Mouse (Mus musculus) heart, postnatal 0 days (tissue): ENCODE results near the gene Zbtb39.

ENCODE experiments used
- CTCF ChIP-seq: IDR thresholded peaks from 2 replicates; pipeline ENCODE4 v1.5.1; 2016; ENCODE audit warnings: antibody characterized with exemption, control low read depth, low read depth
- EP300 ChIP-seq: IDR thresholded peaks from 2 replicates; pipeline ENCODE4 v1.6.1; 2016; ENCODE audit warnings: antibody characterized with exemption, low read depth

DNA sequence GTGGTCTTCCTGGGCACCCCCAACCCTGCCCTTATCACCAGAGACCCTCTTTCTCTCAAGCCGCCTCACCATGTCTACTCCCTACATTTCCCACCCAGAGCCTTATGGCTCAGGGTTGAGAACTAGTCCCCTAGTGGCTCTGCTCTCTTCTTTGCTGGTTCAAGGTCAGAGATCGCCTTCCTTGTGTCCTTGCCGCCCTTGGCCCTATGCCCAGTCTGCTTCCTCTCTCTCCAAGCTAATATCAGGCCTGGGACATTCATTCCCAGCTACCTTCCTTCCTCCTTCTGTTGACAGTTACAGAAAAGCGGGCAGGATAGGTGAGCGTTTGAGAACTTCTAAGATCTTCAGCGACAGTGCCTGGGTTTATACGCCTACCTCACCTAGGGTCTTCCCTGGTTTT lies 31.6 kb upstream of the Zbtb39 start:
- TF ChIP-seq CTCF: no peak; the same call in 1 of the 2 replicates
- no peak for TF ChIP-seq EP300
